Mouse (Mus musculus) small intestine, adult 2 months (tissue): ENCODE results near the gene Enc1. TPM values are rescaled to one million over a fixed set of nuclear protein-coding genes. Genes with fewer than 3 reads are reported as not detected.

Experiments
- H3K27ac ChIP-seq: fragments of 200-500 bp; 2 replicates; pipeline ENCODE4 v1.5.1; 2012; ENCODE audit warnings: low read depth, low read length, control low read depth, inconsistent platforms; ENCODE audit not compliant: insufficient read depth
- H3K27me3 ChIP-seq: fragments of 200-500 bp; 2 replicates; pipeline ENCODE4 v1.6.1; 2012; ENCODE audit warnings: mild to moderate bottlenecking, moderate library complexity, low read length, inconsistent platforms; ENCODE audit not compliant: control insufficient read depth, insufficient read depth
- H3K36me3 ChIP-seq: fragments of 200-500 bp; 2 replicates; pipeline ENCODE4 v1.6.1; 2012; ENCODE audit warnings: mild to moderate bottlenecking, low read length, control low read depth, inconsistent platforms; ENCODE audit not compliant: control insufficient read depth, insufficient read depth
- H3K4me1 ChIP-seq: fragments of 200-500 bp; 2 replicates; pipeline ENCODE4 v1.6.1; 2012; ENCODE audit warnings: low read length, inconsistent platforms, mixed read lengths; ENCODE audit not compliant: control insufficient read depth, insufficient read depth, insufficient read length
- H3K4me3 ChIP-seq: fragments of 200-500 bp; 2 replicates; pipeline ENCODE4 v1.5.1; 2012; ENCODE audit warnings: low read depth, mild to moderate bottlenecking, control low read depth, inconsistent platforms, low read length, moderate library complexity
- CTCF ChIP-seq: fragments of 200-500 bp; IDR thresholded peaks from 2 replicates; pipeline ENCODE4 v1.5.1; 2012; ENCODE audit warnings: low read depth, mild to moderate bottlenecking, control low read depth, inconsistent platforms, low read length, moderate library complexity, mixed read lengths; ENCODE audit not compliant: insufficient replicate concordance, insufficient read length; ENCODE audit errors: extremely low read depth
- POLR2A ChIP-seq: fragments of 200-500 bp; IDR thresholded peaks from 2 replicates; pipeline ENCODE4 v1.6.1; 2012; ENCODE audit warnings: low read depth, mild to moderate bottlenecking, control low read depth, inconsistent platforms, low read length, moderate library complexity
- WGBS: fragments of 180-500 bp; shearing (Covaris S2); methylation state at CpG from one replicate; pipeline ENCODE4 v1.1.7; 2018; 5-methylcytosine and 5-hydroxymethylcytosine counted together
- polyA plus RNA-seq: library from polyadenylated mRNA; depleted of rRNA; stranded (reverse); fragments of >200 nt; gene quantifications from 2 replicates; pipeline ENCODE4 v1.2.3, GENCODE M21; 2012

Enc1 gene
- polyA plus RNA-seq, 1 experiment: 4.6 TPM

- Histone ChIP-seq H3K4me3 (no peak overlapping the region), H3K4me1 (peaks cover 14% of the 10 kb centered on the region; the same call in 1 of the 2 replicates), H3K27ac (0 out of 2 replicates have a peak overlapping the region, but pooled peaks have one; percentile 32), H3K36me3 (no peaks in the 10 kb centered on the region), H3K27me3 (no peaks in the 10 kb centered on the region)
- 29% methylated on average over 3 of the region's 3 CpGs for WGBS
- TF ChIP-seq CTCF (no peak), POLR2A (no peak)
Observed at GRCm38 (mm10) chr13:97208500-97209010, 32.4 kb upstream of the Enc1 start.

GRCm38 (mm10) chr13:97214583-97215268 is 26.2 kb upstream of the Enc1 start:
- no peaks in the 10 kb centered on the region for H3K4me1 ChIP-seq
- 75% methylated on average over 3 of the region's 3 CpGs for WGBS
- no peaks in the 10 kb centered on the region for H3K36me3 ChIP-seq
- H3K27me3 ChIP-seq: no peaks in the 10 kb centered on the region
- no peak overlapping the region for H3K27ac ChIP-seq
- no peak overlapping the region for H3K4me3 ChIP-seq
- TF ChIP-seq CTCF: no peak
- no peak for TF ChIP-seq POLR2A

GRCm38 (mm10) chr13:97215563-97215962 is 25.3 kb upstream of the Enc1 start:
- WGBS: 82% methylated on average over 4 of the region's 4 CpGs
- H3K4me3 ChIP-seq: no peak overlapping the region
- H3K27me3 ChIP-seq: no peaks in the 10 kb centered on the region
- no peak overlapping the region for H3K27ac ChIP-seq
- TF ChIP-seq CTCF (no peak), POLR2A (no peak)
- no peaks in the 10 kb centered on the region for H3K36me3 ChIP-seq
- H3K4me1 ChIP-seq: no peaks in the 10 kb centered on the region

GRCm38 (mm10) chr13:97216196-97216595 is 24.7 kb upstream of the Enc1 start:
- Histone ChIP-seq H3K4me3 (no peak overlapping the region), H3K4me1 (no peaks in the 10 kb centered on the region), H3K36me3 (no peaks in the 10 kb centered on the region), H3K27me3 (no peaks in the 10 kb centered on the region), H3K27ac (no peak overlapping the region)
- 75% methylated on average over 5 of the region's 5 CpGs for WGBS
- TF ChIP-seq POLR2A: no peak

- 84% methylated on average over 3 of the region's 3 CpGs for WGBS
- H3K36me3 ChIP-seq: no peaks in the 10 kb centered on the region
- H3K4me1 ChIP-seq: peaks cover 6% of the 10 kb centered on the region; the same call in 1 of the 2 replicates
- TF ChIP-seq POLR2A (no peak), CTCF (no peak)
- H3K27me3 ChIP-seq: no peaks in the 10 kb centered on the region
- H3K27ac ChIP-seq: no peak overlapping the region
- H3K4me3 ChIP-seq: no peak overlapping the region
Observed at GRCm38 (mm10) chr13:97220022-97220421, 20.9 kb upstream of the Enc1 start.

- Histone ChIP-seq H3K36me3 (no peaks in the 10 kb centered on the region), H3K4me1 (peaks cover 6% of the 10 kb centered on the region; the same call in 1 of the 2 replicates), H3K4me3 (no peak overlapping the region), H3K27ac (no peak overlapping the region), H3K27me3 (no peaks in the 10 kb centered on the region)
- 73% methylated on average over 8 of the region's 8 CpGs for WGBS
- TF ChIP-seq CTCF (no peak), POLR2A (no peak)
Observed at GRCm38 (mm10) chr13:97223856-97224255, 17.0 kb upstream of the Enc1 start.

- no peak overlapping the region for H3K4me3 ChIP-seq
- H3K36me3 ChIP-seq: no peaks in the 10 kb centered on the region
- H3K27ac ChIP-seq: no peak overlapping the region
- no peaks in the 10 kb centered on the region for H3K27me3 ChIP-seq
- 37% methylated on average over 10 of the region's 10 CpGs for WGBS
- TF ChIP-seq POLR2A: no peak
- no peak for TF ChIP-seq CTCF
- H3K4me1 ChIP-seq: peaks cover 6% of the 10 kb centered on the region; the same call in 1 of the 2 replicates
Observed at GRCm38 (mm10) chr13:97224341-97224982, 16.4 kb upstream of the Enc1 start.
